Mouse (Mus musculus) left cerebral cortex, adult 2 months (tissue): Measurements from ENCODE around the gene Taf4. TPM values are rescaled to one million over a fixed set of nuclear protein-coding genes. Genes with fewer than 3 reads are reported as not detected.

Source experiments
- DNase-seq, 2 experiments: peaks; one replicate each; pipeline ENCODE4 v3.0.0; 2021 to 2022; ENCODE audit warnings: low spot score in 2 of 2, mixed read lengths in 1 of 2; ENCODE audit errors: extremely low spot score in 1 of 2
- H3K27ac ChIP-seq: fragments of 200-600 bp; 2 replicates; pipeline ENCODE4 v1.8.1; 2022
- H3K4me3 ChIP-seq: fragments of 200-600 bp; 2 replicates; pipeline ENCODE4 v1.8.1; 2022
- CTCF ChIP-seq: fragments of 200-600 bp; IDR thresholded peaks from 2 replicates; pipeline ENCODE4 v1.8.1; 2022; ENCODE audit warnings: antibody characterized with exemption, mild to moderate bottlenecking, moderate library complexity
- intact Hi-C: fragments of 180-260 bp; cut with DNase I; formaldehyde crosslinking; loops from one replicate; pipeline ENCODE4 v1.15.1; 2025
- long read RNA-seq, 2 experiments: library from polyadenylated mRNA; stranded (forward); transcript quantifications; one replicate each; pipeline ENCODE4 v2.0.0; 2021; ENCODE audit warnings: borderline mapping rate in 2 of 2
- total RNA-seq, 2 experiments: library from RNA; stranded (reverse); gene quantifications; 2 replicates each; pipeline ENCODE4 v1.2.3; 2021

The Taf4 gene
- 10 to 100 TPM; 18.5 to 22.1 TPM for total RNA-seq
- long read RNA-seq, experiment 1, full-length matches to known transcripts: 7 of 31 reads
- long read RNA-seq, experiment 1, partial matches to known transcripts: 2 of 31 reads
- long read RNA-seq, experiment 1, other reads (novel, unspliced or antisense): 22 of 31 reads
- long read RNA-seq, experiment 2, full-length matches to known transcripts: 6 of 26 reads
- long read RNA-seq, experiment 2, partial matches to known transcripts: 4 of 26 reads
- long read RNA-seq, experiment 2, other reads (novel, unspliced or antisense): 16 of 26 reads

DNA sequence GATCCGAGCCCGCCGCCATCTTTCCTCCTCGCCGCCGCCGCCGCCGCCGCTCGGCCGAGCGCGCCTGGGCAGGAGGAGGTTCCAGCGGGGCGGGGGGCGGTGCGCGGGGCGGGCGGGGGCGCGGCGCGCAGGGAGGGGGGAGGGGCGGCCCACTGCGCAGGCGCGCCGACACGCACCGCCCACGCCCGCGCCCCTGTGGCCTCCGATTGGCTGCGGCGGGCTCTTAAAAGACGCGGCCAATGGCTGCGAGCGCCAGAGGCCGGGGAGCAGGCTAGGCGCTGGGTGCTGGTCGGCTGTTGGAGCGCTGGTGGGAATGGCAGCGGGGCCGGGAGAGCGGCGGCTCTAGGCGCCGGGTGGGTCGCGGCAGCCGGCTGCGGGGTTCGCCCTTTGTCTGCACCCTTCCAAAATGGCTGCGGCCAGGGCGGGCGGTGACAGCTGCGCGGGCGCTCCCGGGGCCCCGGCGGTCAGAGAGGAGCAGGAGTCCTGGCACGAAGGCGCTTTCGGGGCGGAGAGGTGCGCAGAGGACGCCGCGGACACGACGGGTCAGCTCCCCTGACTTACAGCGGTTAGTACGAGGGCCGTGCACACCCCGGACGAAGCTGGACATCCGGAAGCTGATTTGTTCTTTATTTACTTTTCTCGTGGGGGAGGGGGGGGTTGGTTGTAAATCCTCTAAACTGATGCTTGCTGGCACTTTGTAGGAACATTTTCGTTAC, at the start of gene Taf4:
Gene Taf4, minus strand, starts transcription at position 19 of the 716 bp plus-strand sequence.
- H3K27ac ChIP-seq: peak within 1 kb of the TSS; percentile 99
- peak; percentile 91 to 94 for DNase-seq
- TF ChIP-seq CTCF: no peak
- H3K4me3 ChIP-seq: peak within 1 kb of the TSS; percentile 81
- intact Hi-C loops: loop anchor here (1.0 kb wide), 2 partner anchors 48 to 66 kb away; partner anchors contain the start of genes Lsm14b, Psma7 and Ss18l1

DNA sequence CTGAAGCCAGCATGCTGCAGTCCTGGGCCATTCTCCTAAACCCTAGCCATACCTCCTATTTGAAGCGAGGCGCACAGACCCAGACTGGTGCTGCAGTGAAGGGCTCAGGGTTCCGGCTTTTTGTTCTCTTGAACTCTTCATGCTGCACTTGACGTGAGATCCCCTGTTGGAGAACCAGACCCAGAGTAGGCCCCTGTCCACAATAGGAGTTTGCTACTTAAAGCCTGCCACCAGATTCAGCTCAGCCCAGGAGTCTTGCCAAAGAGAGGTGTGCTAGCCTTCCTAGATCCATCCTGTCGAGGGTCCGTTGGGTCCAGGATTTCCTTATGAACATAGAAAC, 49.4 kb upstream of the Taf4 start:
- Histone ChIP-seq H3K27ac (peak overlapping the region; percentile 92), H3K4me3 (peak overlapping the region; percentile 88)
- TF ChIP-seq CTCF: no peak
- DNase-seq: no peak
- intact Hi-C loops: loop anchor here (5.0 kb wide), 1 partner anchor 109 kb away; no protein-coding TSS in a partner anchor

DNA sequence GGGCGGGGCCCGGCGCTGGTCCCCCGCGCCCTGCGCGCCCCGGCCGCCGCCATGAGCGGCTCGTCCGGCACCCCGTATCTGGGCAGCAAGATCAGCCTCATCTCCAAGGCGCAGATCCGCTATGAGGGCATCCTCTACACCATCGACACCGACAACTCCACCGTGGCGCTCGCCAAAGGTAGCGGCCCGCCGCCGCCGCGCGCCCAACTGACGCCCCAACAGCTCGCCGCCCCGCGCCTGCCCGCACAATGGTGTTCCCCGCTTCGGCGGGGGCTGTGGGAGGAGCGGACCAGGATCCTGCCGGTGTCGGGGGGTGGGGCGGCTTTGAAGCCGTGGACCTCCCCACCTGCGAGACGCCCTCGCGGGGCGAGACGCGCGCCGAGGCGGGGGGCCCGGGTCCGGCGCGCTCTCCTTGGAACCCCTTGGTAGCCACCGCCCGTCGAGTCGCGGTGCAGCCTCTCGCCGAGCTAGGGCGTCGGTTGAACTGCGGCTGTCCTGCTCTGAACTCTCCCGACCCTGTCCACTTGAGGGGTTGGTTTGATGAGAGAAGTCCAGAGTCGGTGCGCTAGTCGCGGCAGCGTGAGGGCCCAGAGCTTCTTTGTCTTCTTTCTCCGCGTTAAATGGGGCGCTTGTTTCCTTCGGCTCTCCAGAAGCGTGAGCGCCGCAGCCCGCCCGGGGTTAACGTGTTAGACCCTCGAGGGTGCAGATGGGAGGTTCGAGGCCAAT, 48.9 kb upstream of the Taf4 start:
- intact Hi-C loops: loop anchor here (5.0 kb wide), 1 partner anchor 108 kb away; no protein-coding TSS in a partner anchor
- H3K4me3 ChIP-seq: peak overlapping the region; percentile 88
- peak overlapping the region; percentile 92 for H3K27ac ChIP-seq
- peak; percentile 54 to 61 for DNase-seq
- no peak for TF ChIP-seq CTCF

DNA sequence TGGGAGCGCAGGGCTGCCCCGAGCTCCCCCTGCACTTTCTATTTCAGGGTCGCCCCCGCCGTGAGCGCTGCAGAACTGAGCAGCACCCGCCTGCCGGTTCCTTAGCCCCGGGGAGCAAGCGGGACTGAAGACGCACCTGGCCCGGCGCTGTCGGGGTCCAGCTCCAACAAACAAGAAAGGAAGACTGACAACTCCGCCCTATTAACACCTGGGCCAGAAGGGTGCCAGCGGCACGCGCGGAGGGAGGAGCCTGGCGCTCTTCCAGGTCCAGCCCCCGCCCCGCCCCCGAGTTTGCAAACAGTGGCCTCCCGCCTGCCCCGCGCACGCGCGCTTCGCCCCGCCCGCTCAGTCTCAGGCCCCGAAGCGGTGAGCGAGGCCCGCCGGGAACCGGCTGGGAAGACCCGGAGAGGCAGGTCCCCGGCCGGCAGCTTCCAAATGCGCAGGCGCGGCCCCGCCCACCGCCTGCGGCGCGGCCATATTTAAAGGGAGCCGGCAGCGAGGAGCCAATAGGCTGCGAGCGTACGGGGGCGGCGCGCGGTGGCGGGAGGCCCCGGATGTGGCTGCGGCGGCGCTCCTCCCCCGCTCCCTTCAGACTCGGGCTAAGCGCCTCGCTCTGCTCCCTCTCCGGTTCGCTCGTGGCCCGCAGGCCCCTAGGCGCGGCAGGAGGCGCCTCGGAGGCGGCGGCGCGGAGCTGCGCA, 48.1 kb upstream of the Taf4 start, which contains the start of gene Lsm14b:
Gene Lsm14b, plus strand, starts transcription at position 587 of the 698 bp plus-strand sequence.
- TF ChIP-seq CTCF: no peak
- peak; percentile 99 for DNase-seq
- Histone ChIP-seq H3K4me3 (peak within 1 kb of the TSS; percentile 88), H3K27ac (peak within 1 kb of the TSS; percentile 92)
- intact Hi-C loops: loop anchor here (1.0 to 5.0 kb wide), 3 partner anchors 18 to 107 kb away; partner anchors contain the start of genes Psma7 and Ss18l1

DNA sequence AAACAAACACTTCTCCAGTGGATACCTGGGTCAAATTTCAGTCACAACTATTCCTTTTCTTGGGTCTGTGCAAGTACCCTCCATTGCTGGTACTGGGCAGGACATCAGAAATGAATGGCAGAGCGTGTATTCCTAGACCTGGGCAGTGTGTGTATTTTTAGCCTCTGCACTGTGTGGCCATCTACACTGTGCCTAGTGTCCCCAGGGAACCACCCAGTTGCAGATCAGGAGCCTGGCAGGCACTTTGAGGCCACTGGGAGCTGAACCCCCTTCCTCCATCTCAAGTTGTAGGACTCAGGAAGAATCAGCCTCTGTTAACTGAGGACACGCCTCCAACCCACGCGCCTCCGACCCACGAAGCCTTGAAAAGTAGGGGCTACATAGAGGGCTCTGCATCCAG, 46.3 kb upstream of the Taf4 start:
- intact Hi-C loops: no loop called here

DNA sequence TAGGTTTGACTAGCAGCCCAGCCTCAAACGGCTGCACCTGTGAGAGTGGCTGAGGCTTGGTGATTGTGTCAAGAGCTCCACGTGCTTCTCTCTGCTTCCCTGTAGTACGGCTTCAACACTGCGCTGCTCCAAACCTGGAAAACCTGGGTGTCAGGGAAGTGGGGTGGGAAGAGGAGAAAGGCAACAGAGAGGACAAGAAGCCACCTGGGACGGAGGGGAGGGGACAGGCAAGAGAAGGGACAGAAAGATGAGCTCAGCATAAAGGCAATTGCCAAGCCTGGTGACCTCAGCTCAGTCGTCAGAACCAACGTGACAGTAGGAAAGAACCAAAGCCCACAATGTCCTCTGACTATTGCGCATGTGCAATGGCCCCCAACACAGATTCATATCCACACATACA, 44.5 kb upstream of the Taf4 start:
- intact Hi-C loops: no loop called here
- H3K27ac ChIP-seq: no peak overlapping the region
- no peak for TF ChIP-seq CTCF

More for the DNA sequence above, 46.3 kb upstream of the Taf4 start:
- TF ChIP-seq CTCF: no peak
- DNase-seq: no peak
- no peak overlapping the region for H3K4me3 ChIP-seq
- H3K27ac ChIP-seq: no peak overlapping the region

DNA sequence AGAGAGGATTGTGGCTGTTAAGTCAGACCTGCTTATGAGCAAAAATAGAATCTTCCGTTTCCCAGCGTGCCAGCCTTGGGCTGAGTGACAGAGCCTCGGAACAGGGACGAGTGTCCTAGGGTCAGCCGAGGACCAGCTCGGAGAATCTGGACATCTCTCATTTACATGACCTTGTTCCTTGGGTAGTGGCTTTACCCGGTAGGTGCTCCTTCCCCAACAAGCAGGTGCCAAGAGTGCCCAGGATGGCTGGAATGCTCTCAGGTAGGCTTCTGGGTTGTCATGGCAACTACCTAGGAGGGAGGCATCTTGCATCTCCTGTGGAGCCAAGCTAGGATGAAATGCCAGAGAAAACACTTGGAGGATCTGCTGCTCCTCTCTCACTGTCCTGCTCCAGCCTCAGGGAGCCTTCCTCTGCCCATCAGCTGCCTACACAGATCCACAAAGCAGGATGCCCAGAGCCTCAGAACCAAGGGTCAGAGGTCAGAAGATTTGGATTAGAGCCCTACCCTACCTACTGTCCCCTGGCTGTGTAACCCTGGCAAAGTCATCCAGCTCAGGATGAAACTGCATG, 43.7 kb upstream of the Taf4 start:
- intact Hi-C loops: no loop called here
- no peak overlapping the region; the same call in 1 of the 2 replicates for H3K27ac ChIP-seq
- TF ChIP-seq CTCF: no peak
- H3K4me3 ChIP-seq: no peak overlapping the region
- DNase-seq: no peak

More for the DNA sequence above, 44.5 kb upstream of the Taf4 start:
- H3K4me3 ChIP-seq: no peak overlapping the region
- DNase-seq: no peak

DNA sequence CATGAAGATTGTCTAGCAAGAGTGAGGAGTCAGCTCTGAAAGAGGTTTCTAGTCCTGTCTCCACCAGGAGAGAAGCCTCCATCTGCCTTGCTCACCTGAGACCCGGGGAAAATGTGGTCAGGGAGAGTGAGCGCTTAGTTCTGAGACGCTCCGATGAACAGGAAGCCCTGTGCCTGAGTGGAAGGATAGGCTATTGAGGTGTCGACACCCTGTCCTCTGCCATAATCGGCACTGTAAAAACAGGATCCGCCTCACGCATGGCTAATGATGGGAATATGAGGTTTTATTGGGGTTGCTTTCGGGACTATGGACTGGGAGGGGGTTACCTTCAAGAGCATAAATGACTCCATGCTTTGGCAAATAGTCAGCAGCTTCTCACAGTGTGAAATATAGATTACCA, 42.1 kb upstream of the Taf4 start:
- TF ChIP-seq CTCF: no peak
- Histone ChIP-seq H3K4me3 (no peak overlapping the region), H3K27ac (no peak overlapping the region)
- DNase-seq: no peak
- intact Hi-C loops: no loop called here

DNA sequence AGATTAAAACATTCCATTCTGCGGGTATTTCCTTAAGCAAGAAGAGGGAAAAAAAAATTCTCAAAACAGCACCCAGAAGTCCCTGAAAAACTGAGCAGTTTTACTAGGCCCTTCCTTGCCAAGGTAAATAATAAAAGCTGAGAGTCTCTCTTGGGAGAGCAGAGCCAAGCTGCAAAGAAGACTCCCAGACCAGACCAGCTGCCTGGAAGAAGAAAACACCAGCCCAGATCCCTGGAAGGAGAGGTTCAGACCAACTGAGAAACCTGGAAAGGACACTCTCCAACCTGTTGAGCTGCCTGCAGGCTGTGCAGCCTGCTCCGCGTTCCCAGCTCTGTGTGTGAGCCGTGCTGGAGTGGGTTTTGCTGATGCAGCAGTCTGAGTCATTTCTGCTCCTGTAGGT, 41.2 kb upstream of the Taf4 start:
- no peak for DNase-seq
- no peak for TF ChIP-seq CTCF
- Histone ChIP-seq H3K4me3 (no peak overlapping the region), H3K27ac (no peak overlapping the region)
- intact Hi-C loops: no loop called here

DNA sequence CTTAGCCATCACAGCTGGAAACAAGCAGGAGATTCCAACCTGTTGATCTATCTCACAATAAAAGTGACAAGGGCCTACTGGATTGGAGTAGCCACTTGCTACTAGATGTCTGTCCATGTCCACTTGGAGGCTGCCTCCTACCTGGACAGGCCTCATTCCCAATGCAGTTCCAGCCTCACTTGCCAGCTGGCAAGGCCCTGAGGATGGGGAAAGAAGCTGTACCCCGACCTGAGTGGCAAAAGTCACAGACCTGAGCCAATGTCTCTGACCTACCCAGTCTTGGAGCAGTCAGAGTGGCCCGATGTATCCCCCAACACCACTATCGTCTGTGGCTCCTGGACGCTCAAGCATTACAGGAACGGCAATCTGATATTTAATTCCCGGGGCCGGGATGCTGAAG, 37.2 kb upstream of the Taf4 start:
- no peak for TF ChIP-seq CTCF
- intact Hi-C loops: no loop called here

DNA sequence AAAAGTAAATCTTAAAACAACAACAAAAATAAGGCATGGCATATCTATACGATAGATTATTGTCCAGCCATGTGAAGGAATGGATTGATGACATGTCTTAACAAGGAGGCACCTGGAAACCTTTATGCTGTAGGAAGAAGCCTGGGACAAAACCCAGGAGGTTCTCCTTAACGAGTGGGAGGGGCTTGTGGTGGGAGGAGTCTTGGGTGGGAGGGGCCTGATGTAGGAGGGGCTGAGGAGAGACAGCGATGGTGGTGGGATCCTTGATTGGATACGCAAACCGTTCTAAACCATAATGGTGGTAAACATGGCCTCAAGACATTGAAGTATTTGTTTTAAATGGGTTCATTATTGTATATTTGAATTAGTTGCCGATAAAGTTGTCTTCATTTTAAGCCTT, 34.9 kb upstream of the Taf4 start:
- TF ChIP-seq CTCF: no peak
- DNase-seq: no peak
- intact Hi-C loops: no loop called here
- Histone ChIP-seq H3K27ac (no peak overlapping the region), H3K4me3 (no peak overlapping the region)

More for the DNA sequence above, 37.2 kb upstream of the Taf4 start:
- no peak for DNase-seq
- H3K4me3 ChIP-seq: no peak overlapping the region
- no peak overlapping the region for H3K27ac ChIP-seq
